Mouse (Mus musculus) layer of hippocampus, postnatal 14 days (tissue): ENCODE results near the gene Wnk2. TPM values are rescaled to one million over a fixed set of nuclear protein-coding genes. Genes with fewer than 3 reads are reported as not detected.
A peak's percentile ranks its signal among the peaks of the same experiment; 100 is the strongest.

Experiments
- DNase-seq, 2 experiments: peaks; one replicate each; pipeline ENCODE4 v3.0.0; 2021 to 2022; ENCODE audit warnings: low spot score in 2 of 2, mixed read lengths in 1 of 2
- total RNA-seq, 2 experiments: library from RNA; stranded (reverse); gene quantifications; 2 replicates each; pipeline ENCODE4 v1.2.3; 2021

The Wnk2 gene
- total RNA-seq, 2 experiments from 2014 or later: 91.9 to 99.8 TPM

GRCm38 (mm10) chr13:49053333-49053732, 94.5 kb downstream of the Wnk2 start:
- DNase-seq: no peak

GRCm38 (mm10) chr13:49052512-49052911, 95.3 kb downstream of the Wnk2 start:
- DNase-seq: no peak

GRCm38 (mm10) chr13:49047393-49047792, 100.4 kb downstream of the Wnk2 start:
- DNase-seq: no peak

GRCm38 (mm10) chr13:49044145-49044561, 103.7 kb downstream of the Wnk2 start:
- no peak for DNase-seq

GRCm38 (mm10) chr13:49042371-49042770, 105.4 kb downstream of the Wnk2 start:
- DNase-seq: no peak

GRCm38 (mm10) chr13:49036928-49037574, 110.8 kb downstream of the Wnk2 start:
- peak in 1 of 2 experiments; percentile 26 for DNase-seq

- no peak for DNase-seq
Measured at GRCm38 (mm10) chr13:49036436-49036835, 111.4 kb downstream of the Wnk2 start.

- DNase-seq: no peak
Measured at GRCm38 (mm10) chr13:49031029-49031428, 116.8 kb downstream of the Wnk2 start.

- no peak for DNase-seq
Measured at GRCm38 (mm10) chr13:49028757-49029539, 118.9 kb downstream of the Wnk2 start.

GRCm38 (mm10) chr13:49027057-49027456, 120.8 kb downstream of the Wnk2 start:
- no peak for DNase-seq

- DNase-seq: no peak
Measured at GRCm38 (mm10) chr13:49025521-49025920, 122.3 kb downstream of the Wnk2 start.

- no peak for DNase-seq
Measured at GRCm38 (mm10) chr13:49024763-49025162, 123.1 kb downstream of the Wnk2 start.

- no peak for DNase-seq
Measured at GRCm38 (mm10) chr13:49021693-49022092, 126.1 kb downstream of the Wnk2 start.

- DNase-seq: no peak
Measured at GRCm38 (mm10) chr13:49020152-49020551, 127.7 kb downstream of the Wnk2 start.

- DNase-seq: no peak
Measured at GRCm38 (mm10) chr13:49017375-49017774, 130.4 kb downstream of the Wnk2 start.

- peak; percentile 91 to 94 for DNase-seq
Measured at GRCm38 (mm10) chr13:49016311-49016761, 131.5 kb downstream of the Wnk2 start.

GRCm38 (mm10) chr13:49015366-49016306, 132.2 kb downstream of the Wnk2 start:
- DNase-seq: peak in 1 of 2 experiments; percentile 35

GRCm38 (mm10) chr13:49013206-49013794, 134.5 kb downstream of the Wnk2 start:
- no peak for DNase-seq

GRCm38 (mm10) chr13:49001691-49002090, 146.1 kb downstream of the Wnk2 start:
- DNase-seq: peak; percentile 22 to 53

- DNase-seq: peak; percentile 32 to 77
Measured at GRCm38 (mm10) chr13:48998591-48998990, 149.2 kb downstream of the Wnk2 start.

- no peak for DNase-seq
Measured at GRCm38 (mm10) chr13:48996731-48997130, 151.1 kb downstream of the Wnk2 start.
